In the genomic region with DNA sequence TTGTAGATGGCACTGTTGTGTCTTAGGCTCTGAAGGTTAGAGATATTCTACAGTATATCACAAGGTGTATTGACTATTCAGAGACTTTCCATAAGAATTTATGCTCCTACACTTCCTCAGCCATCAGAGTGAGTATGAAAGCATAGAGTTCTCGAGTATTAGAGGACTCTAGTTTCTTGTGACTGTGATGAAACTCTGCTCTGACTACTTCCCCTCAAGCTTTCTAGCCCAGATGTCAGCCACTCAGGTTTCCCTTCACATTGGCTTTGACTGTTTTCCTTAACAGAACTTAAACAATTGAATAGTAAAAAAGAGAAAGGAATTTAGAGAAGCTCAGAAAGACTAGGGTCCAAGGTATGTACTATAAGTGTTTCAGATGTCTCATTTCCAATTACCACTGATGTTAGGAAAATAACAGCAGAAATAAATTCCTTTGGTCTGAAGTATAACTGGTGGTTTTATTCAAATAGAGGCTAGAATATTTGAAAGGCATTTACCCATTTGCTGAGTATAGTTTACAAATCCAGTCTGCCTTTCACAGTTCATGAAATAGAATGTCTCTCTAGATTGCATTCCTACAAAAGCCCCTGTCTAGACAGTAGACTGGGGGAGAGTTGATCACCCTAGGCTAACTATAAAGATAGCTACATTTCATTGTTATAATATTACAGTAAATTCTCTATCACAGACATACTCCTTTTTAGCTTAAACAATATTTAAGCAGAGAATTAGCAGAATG, we compare ENCODE assay signal across 19 mouse cellular contexts.
"Had no signal": no experiment of that assay in that cellular context is flagged by ENCODE, and none has a peak within 500 bp of the region (broad histone marks: within the 10 kb centered on the region; RNA-seq: fewer than 3 reads in every experiment).

No protein-coding gene starts in this region.

- H3K4me1 ChIP-seq: midbrain, embryonic 10.5 days; midbrain, embryonic 12.5 days; neural tube, embryonic 13.5 days; neural tube, embryonic 15.5 days had no signal

- H3K4me3 ChIP-seq: midbrain, embryonic 10.5 days; midbrain, embryonic 12.5 days; myocyte; neural tube, embryonic 13.5 days; neural tube, embryonic 15.5 days had no signal

- H3K27ac ChIP-seq: midbrain, embryonic 10.5 days; midbrain, embryonic 12.5 days; neural tube, embryonic 13.5 days; neural tube, embryonic 15.5 days had no signal

- H3K36me3 ChIP-seq: midbrain, embryonic 10.5 days; midbrain, embryonic 12.5 days; neural tube, embryonic 13.5 days; neural tube, embryonic 15.5 days had no signal

- H3K9ac ChIP-seq: lung, embryonic 14.5 days; midbrain, embryonic 12.5 days; neural tube, embryonic 13.5 days; neural tube, embryonic 15.5 days had no signal

- H3K4me2 ChIP-seq: lung, embryonic 14.5 days; midbrain, embryonic 12.5 days; neural tube, embryonic 13.5 days; neural tube, embryonic 15.5 days had no signal

- ATAC-seq: midbrain, embryonic 16.5 days had no signal

- H3K9me3 ChIP-seq: midbrain, embryonic 10.5 days; midbrain, embryonic 12.5 days; neural tube, embryonic 13.5 days; neural tube, embryonic 15.5 days had no signal

- H3K27me3 ChIP-seq: midbrain, embryonic 12.5 days; neural tube, embryonic 13.5 days; neural tube, embryonic 15.5 days had no signal

- DNase-seq: lung, adult 18-20 months; lung, embryonic 14.5 days; lung, postnatal 10 days; lung, postnatal 4 days; midbrain, embryonic 14.5 days; retina, postnatal 1 day; right cerebral cortex, adult 18-20 months; right cerebral cortex, postnatal 25 days; right cerebral cortex, postnatal 4 days; spleen, adult 18-20 months; thymus, adult 18-20 months; thymus, postnatal 14 days; thymus, postnatal 36 days had no signal
